Mouse (Mus musculus): ENCODE results near the gene Ube2t.

Ube2t gene

GRCm38 (mm10) chr1:134962053-134962803 lies at the start of gene Ube2t:
TSS of gene Ube2t (plus strand) at chr1:134962565.
- peak; percentile 97 for DNase-seq

DNA sequence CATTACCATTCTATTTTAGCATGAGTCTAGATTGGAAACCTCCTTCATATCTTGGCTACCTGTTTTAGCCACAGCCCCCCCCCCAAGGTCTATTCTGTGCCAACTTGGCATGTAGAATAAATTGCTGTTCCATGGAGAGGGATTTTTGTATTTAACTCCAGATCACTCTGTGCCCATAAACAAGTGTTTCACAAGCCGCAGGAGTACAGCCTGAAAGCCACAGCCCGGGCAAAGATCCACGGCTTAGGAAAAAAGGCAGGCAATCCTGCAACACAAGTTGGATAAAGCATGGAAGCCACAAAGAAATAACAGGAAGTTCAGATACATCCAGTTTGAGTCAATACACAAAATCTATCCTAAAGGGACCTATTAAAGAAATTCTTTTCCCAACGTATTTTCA lies 48.8 kb upstream of the Ube2t start:
- DNase-seq = no peak

DNA sequence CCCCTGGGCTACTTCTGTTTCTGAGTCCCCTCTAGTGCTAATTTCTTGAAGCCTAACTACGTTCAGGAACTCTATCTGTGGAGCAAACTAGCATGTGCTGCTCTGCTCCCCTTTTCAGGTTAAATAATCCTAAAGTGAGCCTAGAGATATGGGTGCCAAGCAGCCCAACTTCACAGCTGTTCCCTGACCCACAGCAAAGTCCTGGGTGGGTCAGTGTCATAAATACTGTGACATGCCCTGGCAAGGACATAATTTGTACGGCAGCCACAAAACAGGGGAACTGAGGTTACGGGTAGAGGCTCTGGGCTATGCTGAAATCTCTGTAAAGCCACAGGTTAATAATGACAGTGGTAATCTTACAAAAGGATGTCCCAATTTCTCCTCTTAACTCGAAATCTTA lies 46.9 kb upstream of the Ube2t start:
- no peak for DNase-seq

GRCm38 (mm10) chr1:134919010-134919409 lies 43.4 kb upstream of the Ube2t start:
- no peak for DNase-seq

DNA sequence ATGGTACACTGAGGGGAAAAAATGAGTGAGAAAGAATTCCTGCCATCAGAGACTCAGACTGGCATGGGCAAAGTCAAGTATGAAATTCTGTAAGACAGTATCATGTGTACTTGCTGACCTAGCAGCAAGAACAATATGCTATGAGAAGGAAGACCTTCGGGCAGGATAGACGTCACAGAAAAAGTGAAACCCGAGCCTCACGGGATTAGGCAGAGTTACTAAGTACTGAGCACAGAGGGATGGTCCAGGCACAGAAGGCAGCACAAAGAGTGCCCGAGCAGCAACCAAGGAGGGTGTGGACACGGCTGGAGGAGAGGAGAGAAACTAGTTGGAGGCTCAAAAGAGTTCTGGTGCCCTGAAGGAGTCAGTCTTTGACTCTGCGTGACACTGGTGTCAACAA lies 29.9 kb upstream of the Ube2t start:
- DNase-seq = peak; percentile 7

DNA sequence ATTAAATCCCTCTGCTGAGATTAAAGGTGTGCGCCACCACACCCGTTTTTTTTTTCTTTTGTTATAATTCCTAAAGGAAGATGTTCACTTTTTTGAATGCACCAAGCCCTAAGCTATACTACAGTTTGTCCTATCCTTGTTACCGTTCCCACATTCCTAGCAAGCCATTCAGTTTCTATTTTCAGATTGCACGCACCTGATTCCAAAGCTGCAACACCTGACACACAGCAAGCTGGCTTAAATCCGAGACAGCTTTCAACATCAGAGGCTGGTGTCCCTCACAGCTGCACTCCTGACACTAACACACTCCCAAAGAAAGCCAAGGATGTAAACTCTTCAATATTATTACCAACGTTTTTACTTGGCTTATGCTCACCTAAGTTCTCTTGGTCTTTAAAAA lies 26.0 kb upstream of the Ube2t start:
- DNase-seq = no peak

GRCm38 (mm10) chr1:134938233-134938632 lies 24.1 kb upstream of the Ube2t start:
- no peak for DNase-seq

DNA sequence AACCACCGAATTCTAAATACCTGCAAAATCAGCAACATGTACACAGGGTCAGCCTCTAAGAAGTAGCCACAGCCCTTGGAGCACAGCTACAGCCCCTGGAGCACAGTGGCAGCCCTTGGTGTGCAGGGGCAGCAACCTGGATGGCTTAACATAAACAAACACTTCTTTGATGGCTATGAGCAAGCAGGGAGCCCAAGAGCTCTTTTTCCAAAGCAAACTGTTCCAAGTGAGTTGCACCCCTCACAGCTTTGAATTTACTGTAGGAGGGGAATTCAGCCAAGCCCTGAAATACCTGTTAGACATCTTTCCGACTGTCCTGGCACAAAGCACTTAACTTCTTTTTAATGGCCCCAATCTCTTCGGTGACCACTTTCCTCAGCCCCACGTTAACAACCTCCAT lies 21.5 kb upstream of the Ube2t start:
- no peak for DNase-seq

DNA sequence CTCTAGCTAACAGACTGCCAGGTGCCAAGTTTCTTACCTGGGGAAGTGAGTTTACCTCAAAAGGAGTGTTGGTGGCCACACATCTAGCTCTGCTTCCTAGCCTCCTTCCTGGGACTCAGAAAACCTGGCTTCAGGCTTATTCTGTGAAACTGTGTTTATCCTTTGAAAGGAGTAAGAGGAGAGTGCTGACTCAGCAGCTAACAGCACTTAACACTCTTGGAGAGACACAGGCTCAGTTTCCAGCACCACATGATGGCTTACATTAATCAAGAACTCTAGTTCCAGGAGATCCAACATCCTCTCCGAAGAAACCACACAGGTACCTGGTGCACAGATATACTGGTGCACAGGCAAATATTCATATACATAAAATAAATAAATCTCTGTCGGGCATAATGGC lies 19.5 kb upstream of the Ube2t start:
- no peak for DNase-seq

- no peak for DNase-seq
Observed at GRCm38 (mm10) chr1:134947590-134947989, 14.8 kb upstream of the Ube2t start.

- no peak for DNase-seq
Observed at GRCm38 (mm10) chr1:134949946-134950345, 12.4 kb upstream of the Ube2t start.

- DNase-seq = peak; percentile 48
Observed at GRCm38 (mm10) chr1:134955050-134955636, 7.2 kb upstream of the Ube2t start.

DNA sequence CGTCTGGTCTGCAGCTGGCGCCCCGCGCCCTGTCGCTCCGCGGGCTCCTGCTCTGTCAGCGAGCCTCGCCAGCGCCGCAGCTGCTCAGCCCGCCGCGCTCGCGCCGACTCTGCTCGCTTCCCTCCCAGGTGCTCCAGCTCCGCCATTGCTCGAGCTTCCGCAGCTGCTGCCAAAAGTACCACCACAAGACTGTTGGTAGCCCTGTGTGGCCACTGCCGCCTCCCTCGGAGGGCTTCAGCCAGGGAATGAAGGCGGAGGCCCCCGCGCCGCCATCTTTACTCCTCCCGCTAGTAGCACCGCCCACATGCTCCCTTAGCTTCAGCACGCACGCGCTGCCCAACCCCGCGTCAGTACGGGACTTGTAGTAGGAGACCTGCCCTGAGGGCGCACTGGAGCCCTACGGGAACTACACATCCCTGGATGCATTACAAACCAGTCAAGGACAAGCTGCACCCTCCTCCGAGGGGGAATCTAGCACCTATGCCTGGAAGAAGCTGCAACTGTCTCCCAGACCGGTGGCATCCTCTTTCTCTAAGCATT lies 6.7 kb upstream of the Ube2t start, which contains the start of gene Ppp1r12b:
Ppp1r12b (minus strand) TSS at position 306 of the 540 bp plus-strand sequence.
- DNase-seq = peak; percentile 99

DNA sequence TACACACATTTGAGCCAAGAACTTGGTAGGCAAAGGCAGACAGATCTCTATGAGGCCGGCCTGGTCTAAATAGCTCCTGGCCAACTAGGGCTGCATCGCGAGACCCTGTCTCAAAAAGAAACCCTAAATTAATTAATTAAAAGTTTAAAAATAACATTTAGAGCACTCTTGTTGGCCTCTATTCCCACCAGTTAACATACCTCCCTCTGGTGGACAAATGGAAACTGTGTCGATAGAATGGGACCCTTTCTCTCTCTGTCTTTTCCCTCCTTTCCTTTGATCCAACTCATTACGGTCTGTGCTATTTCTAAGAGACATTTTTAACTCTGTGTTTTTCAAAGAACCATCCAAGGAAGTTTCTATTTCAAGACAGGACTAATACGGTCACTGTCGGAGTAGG lies 1.7 kb upstream of the Ube2t start:
- DNase-seq = peak; percentile 22

GRCm38 (mm10) chr1:134962821-134963220 lies 456 bp downstream of the Ube2t start:
- no peak for DNase-seq

GRCm38 (mm10) chr1:134965430-134965829 lies 3.1 kb downstream of the Ube2t start:
- no peak for DNase-seq

- no peak for DNase-seq
Observed at GRCm38 (mm10) chr1:134972920-134973319, 10.6 kb downstream of the Ube2t start.

GRCm38 (mm10) chr1:134987173-134987961 lies 25.0 kb downstream of the Ube2t start:
- peak; percentile 87 for DNase-seq

DNA sequence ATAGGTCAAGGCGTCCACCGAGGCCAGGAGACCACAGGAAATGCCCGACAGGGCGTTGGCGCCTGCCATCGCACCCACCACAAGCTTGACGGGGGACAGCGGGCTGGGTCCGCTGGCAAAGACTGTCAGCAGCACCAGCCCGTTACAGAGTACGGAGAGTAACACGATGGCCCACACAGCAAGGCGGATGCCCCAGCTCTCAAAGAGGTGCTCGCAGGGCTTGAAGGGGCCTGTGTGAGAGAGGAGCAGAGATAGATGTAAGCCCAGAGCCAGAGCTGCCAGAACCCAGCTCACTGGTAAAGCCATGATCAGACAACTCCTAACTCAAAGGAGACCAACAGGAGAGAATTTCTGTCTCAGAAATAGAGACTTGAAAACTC lies 25.6 kb downstream of the Ube2t start:
- DNase-seq = no peak

- DNase-seq = peak; percentile 89
Observed at GRCm38 (mm10) chr1:134989372-134989771, 27.0 kb downstream of the Ube2t start.

- no peak for DNase-seq
Observed at GRCm38 (mm10) chr1:134992046-134992645, 29.8 kb downstream of the Ube2t start.

DNA sequence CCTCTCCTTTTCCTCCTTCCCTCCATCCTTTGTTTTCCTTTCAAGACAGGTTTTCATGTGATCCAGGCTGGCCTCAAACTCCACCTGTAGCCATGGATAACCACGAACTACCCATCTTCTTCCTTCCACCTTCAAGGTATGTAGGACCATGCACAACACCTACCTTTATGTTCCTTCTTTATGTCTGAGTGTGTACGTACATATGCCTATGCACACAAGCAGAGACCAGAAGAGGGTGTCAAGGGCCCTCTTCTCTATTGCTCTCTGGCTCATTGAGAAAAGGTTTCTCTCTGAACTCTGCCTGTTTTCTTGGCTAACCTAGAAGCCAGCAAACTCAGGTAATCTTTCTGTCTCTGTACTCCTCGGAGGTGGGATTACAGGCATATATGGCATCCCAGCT lies 32.4 kb downstream of the Ube2t start:
- no peak for DNase-seq

DNA sequence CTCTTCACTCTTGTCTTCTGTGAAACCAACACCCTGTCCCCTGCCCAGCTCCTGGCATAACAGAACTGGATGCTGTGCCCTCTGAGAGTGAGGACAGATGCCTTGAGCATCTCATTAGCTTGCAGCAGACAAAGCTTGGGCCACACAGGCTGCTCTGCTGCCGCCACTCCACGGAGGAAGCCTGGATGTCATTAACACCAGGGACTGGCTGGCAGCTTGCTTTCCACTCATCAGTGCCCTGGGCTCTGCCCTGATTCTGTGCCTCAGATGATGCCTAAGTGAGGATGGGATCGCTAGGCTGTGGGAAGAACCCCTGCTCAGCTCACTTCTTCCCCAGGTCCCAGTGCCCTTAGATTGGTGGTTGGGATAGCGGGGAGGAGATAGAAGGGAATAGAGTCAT lies 33.1 kb downstream of the Ube2t start:
- DNase-seq = peak; percentile 52
